ENCODE assay signal across 20 mouse cellular contexts in genomic region chr16:73279951-73280350, GRCm38 (mm10).
A peak's percentile ranks its signal among the peaks of the same experiment; 100 is the strongest.
DNase-seq lines count a peak whose midpoint lies in the region; ATAC-seq lines count a peak whose summit lies in the region.
"Had no signal": no experiment of that assay in that cellular context is flagged by ENCODE, and none has a peak within 500 bp of the region (broad histone marks: within the 10 kb centered on the region; RNA-seq: fewer than 3 reads in every experiment).

No protein-coding gene starts in this region.

- ATAC-seq in hindbrain, embryonic 15.5 days (ENCODE audit: low FRiP score, low read depth) = 0 out of 2 replicates have a peak, but pooled peaks have one; percentile 27
- ATAC-seq in limb, embryonic 13.5 days (ENCODE audit: low FRiP score, low read depth) = no peak
- peak; percentile 75 for ATAC-seq in neural tube, embryonic 15.5 days (ENCODE audit: low FRiP score)
- ATAC-seq: inflammation-experienced regulatory T-cells, adult 6 months had no signal

- 58% methylated on average over 11 of the region's 11 CpGs for WGBS in hindbrain, embryonic 15.5 days
- WGBS in hindbrain, embryonic 10.5 days = 68% methylated on average over 11 of the region's 11 CpGs
- WGBS in limb, embryonic 13.5 days = 29% methylated on average over 11 of the region's 11 CpGs
- WGBS in neural tube, embryonic 15.5 days = 33% methylated on average over 11 of the region's 11 CpGs

- H3K9ac ChIP-seq in hindbrain, embryonic 15.5 days = no peak overlapping the region
- H3K9ac ChIP-seq in limb, embryonic 13.5 days = no peak overlapping the region
- no peak overlapping the region for H3K9ac ChIP-seq in neural tube, embryonic 15.5 days (replicated peaks)

- H3K4me2 ChIP-seq in hindbrain, embryonic 15.5 days = peak overlapping the region; percentile 10
- H3K4me2 ChIP-seq in limb, embryonic 13.5 days (replicated peaks) = peak overlapping the region; percentile 33
- peak overlapping the region; percentile 37 for H3K4me2 ChIP-seq in neural tube, embryonic 15.5 days
- H3K4me2 ChIP-seq: midbrain, embryonic 11.5 days had no signal

- no peaks in the 10 kb centered on the region for H3K4me1 ChIP-seq in hindbrain, embryonic 15.5 days (replicated peaks)
- H3K4me1 ChIP-seq in hindbrain, embryonic 10.5 days (replicated peaks) = peaks cover 6% of the 10 kb centered on the region; the same call in 1 of the 2 replicates
- H3K4me1 ChIP-seq in limb, embryonic 13.5 days = peaks cover 15% of the 10 kb centered on the region
- no peaks in the 10 kb centered on the region for H3K4me1 ChIP-seq in neural tube, embryonic 15.5 days

- intact Hi-C loops in left cerebral cortex, postnatal 4 days (cut with DNase I) = no loop called here

- H3K27me3 ChIP-seq in hindbrain, embryonic 15.5 days = no peaks in the 10 kb centered on the region
- H3K27me3 ChIP-seq in hindbrain, embryonic 10.5 days (ENCODE audit: insufficient read depth, poor library complexity, severe bottlenecking) = no peaks in the 10 kb centered on the region
- 0 out of 2 replicates have a peak, but pooled peaks cover 2% of the 10 kb centered on the region for H3K27me3 ChIP-seq in limb, embryonic 13.5 days
- H3K27me3 ChIP-seq in neural tube, embryonic 15.5 days (replicated peaks) = no peaks in the 10 kb centered on the region

- no peak overlapping the region for H3K27ac ChIP-seq in hindbrain, embryonic 15.5 days (replicated peaks)
- H3K27ac ChIP-seq in hindbrain, embryonic 10.5 days = no peak overlapping the region
- H3K27ac ChIP-seq in limb, embryonic 13.5 days = no peak overlapping the region
- no peak overlapping the region for H3K27ac ChIP-seq in neural tube, embryonic 15.5 days (replicated peaks)
- H3K27ac ChIP-seq: stomach, postnatal 0 days had no signal

- no peaks in the 10 kb centered on the region for H3K36me3 ChIP-seq in hindbrain, embryonic 15.5 days
- no peaks in the 10 kb centered on the region for H3K36me3 ChIP-seq in hindbrain, embryonic 10.5 days
- H3K36me3 ChIP-seq in limb, embryonic 13.5 days = no peaks in the 10 kb centered on the region
- H3K36me3 ChIP-seq in neural tube, embryonic 15.5 days = no peaks in the 10 kb centered on the region

- H3K9me3 ChIP-seq in hindbrain, embryonic 15.5 days = no peaks in the 10 kb centered on the region
- no peaks in the 10 kb centered on the region for H3K9me3 ChIP-seq in hindbrain, embryonic 10.5 days
- H3K9me3 ChIP-seq in limb, embryonic 13.5 days = no peaks in the 10 kb centered on the region
- H3K9me3 ChIP-seq in neural tube, embryonic 15.5 days (replicated peaks) = no peaks in the 10 kb centered on the region

- H3K4me3 ChIP-seq in hindbrain, embryonic 15.5 days = no peak overlapping the region
- H3K4me3 ChIP-seq in hindbrain, embryonic 10.5 days = no peak overlapping the region
- H3K4me3 ChIP-seq in limb, embryonic 13.5 days = no peak overlapping the region; the same call in 1 of the 2 replicates
- 0 out of 2 replicates have a peak overlapping the region, but pooled peaks have one; percentile 0 for H3K4me3 ChIP-seq in neural tube, embryonic 15.5 days (replicated peaks)

- no peak for DNase-seq in hindbrain, embryonic 10.5 days (ENCODE audit: low spot score)
- DNase-seq in ovary, postnatal 36 days (ENCODE audit: low spot score) = peak; percentile 6
- DNase-seq in ovary, postnatal 14 days (ENCODE audit: low spot score) = no peak
- no peak for DNase-seq in left cerebral cortex, postnatal 4 days
- no peak for DNase-seq in layer of hippocampus, adult 8-10 months (ENCODE audit: low spot score in 2 of 2)
- DNase-seq: adrenal gland, postnatal 25 days; B cell, adult 2 months; cerebellum, adult 2 months; gastrocnemius, postnatal 14 days; heart, postnatal 10 days; lung, adult 18-20 months; lung, postnatal 36 days; right cerebral cortex, postnatal 25 days; thymus, postnatal 25 days had no signal
